Mouse (Mus musculus): Measurements from ENCODE around the gene Prkn.

- TF ChIP-seq CTCF (IDR thresholded peaks at IDR 0.05; ENCODE audit: borderline replicate concordance, insufficient read depth, low read depth, low read length) = no peak
- TF ChIP-seq POLR2A (IDR thresholded peaks at IDR 0.05; ENCODE audit: borderline replicate concordance, insufficient read depth, low read length) = no peak
Observed at GRCm38 (mm10) chr17:11730656-11731594, 890.7 kb downstream of the Prkn start.

Measured in cerebellum, adult 2 months (tissue).